Mouse (Mus musculus) intestine, embryonic 16.5 days (tissue): ENCODE results near the gene Tmem223. TPM values are rescaled to one million over a fixed set of nuclear protein-coding genes. Genes with fewer than 3 reads are reported as not detected.

ENCODE experiments used
- ATAC-seq: fragments of 200-750 bp; cut with Nextera tagmentation; 2 replicates; pipeline ENCODE4 v1.8.0; 2017; ENCODE audit warnings: moderate TSS enrichment, moderate library complexity
- H3K27ac ChIP-seq: fragments of 300-500 bp; sonication (generic); 2 replicates; pipeline ENCODE4 v1.5.1; 2014; ENCODE audit warnings: mild to moderate bottlenecking, low read length
- H3K27me3 ChIP-seq: fragments of 300-500 bp; sonication (generic); replicated peaks from 2 replicates; pipeline ENCODE4 v1.6.1; 2014; ENCODE audit warnings: low read length, control low read depth, mixed read lengths; ENCODE audit not compliant: control insufficient read depth, insufficient read depth
- H3K36me3 ChIP-seq: fragments of 300-500 bp; sonication (generic); 2 replicates; pipeline ENCODE4 v1.6.1; 2014; ENCODE audit warnings: low read length, control low read depth; ENCODE audit not compliant: control insufficient read depth, insufficient read depth
- H3K4me1 ChIP-seq: fragments of 300-500 bp; sonication (generic); 2 replicates; pipeline ENCODE4 v1.6.1; 2014; ENCODE audit warnings: low read length, control low read depth, mixed read lengths; ENCODE audit not compliant: control insufficient read depth, insufficient read depth
- H3K4me2 ChIP-seq: fragments of 300-500 bp; sonication (generic); 2 replicates; pipeline ENCODE4 v1.6.1; 2014; ENCODE audit warnings: low read depth, low read length, control low read depth
- H3K4me3 ChIP-seq: fragments of 300-500 bp; sonication (generic); 2 replicates; pipeline ENCODE4 v1.5.1; 2014; ENCODE audit warnings: mild to moderate bottlenecking, low read length
- H3K9ac ChIP-seq: fragments of 300-500 bp; sonication (generic); 2 replicates; pipeline ENCODE4 v1.6.1; 2014; ENCODE audit warnings: low read depth, low read length
- H3K9me3 ChIP-seq: fragments of 300-500 bp; sonication (generic); 2 replicates; pipeline ENCODE4 v1.6.1; 2016; ENCODE audit warnings: low read length, control low read depth; ENCODE audit not compliant: control insufficient read depth
- WGBS: fragments of 180-500 bp; shearing (Covaris S2); extraction: QIAGEN DNeasy Blood & Tissue Kit; methylation state at CpG from one replicate; pipeline ENCODE4 v1.1.7; 2014; 5-methylcytosine and 5-hydroxymethylcytosine counted together
- polyA plus RNA-seq: library from polyadenylated mRNA; unstranded; fragments of >200 nt; fragmentation: Nextera tagmentation; extraction: Ambion mirVana; gene quantifications from 2 replicates; pipeline ENCODE4 v1.2.1, GENCODE M21; 2015

Tmem223 gene
- polyA plus RNA-seq, 1 experiment from 2014 or later = 164 TPM

- Histone ChIP-seq H3K4me3 (no peak overlapping the region), H3K36me3 (peaks cover 15% of the 10 kb centered on the region), H3K27me3 (no peaks in the 10 kb centered on the region), H3K4me2 (no peak overlapping the region), H3K4me1 (peaks cover 3% of the 10 kb centered on the region; the same call in 1 of the 2 replicates), H3K9ac (no peak overlapping the region), H3K9me3 (no peaks in the 10 kb centered on the region), H3K27ac (no peak overlapping the region)
- 69% methylated on average over 1 of the region's 1 CpGs for WGBS
- no peak for ATAC-seq
Measured at GRCm38 (mm10) chr19:8789171-8789570, 18.4 kb downstream of the Tmem223 start.

- ATAC-seq = no peak
- 82% methylated on average over 7 of the region's 7 CpGs for WGBS
Measured at GRCm38 (mm10) chr19:8790171-8790570, 19.4 kb downstream of the Tmem223 start.

GRCm38 (mm10) chr19:8798264-8798946 lies 27.6 kb downstream of the Tmem223 start, which contains the start of gene Polr2g:
Gene Polr2g (minus strand): TSS chr19:8798577.
- Histone ChIP-seq H3K9me3 (no peaks in the 10 kb centered on the region), H3K9ac (peak within 1 kb of the TSS; percentile 74), H3K27ac (peak within 1 kb of the TSS; percentile 58; the same call in 1 of the 2 replicates), H3K4me2 (peak within 1 kb of the TSS; percentile 72), H3K36me3 (peaks cover 7% of the 10 kb centered on the region), H3K27me3 (no peaks in the 10 kb centered on the region), H3K4me1 (peaks cover 14% of the 10 kb centered on the region), H3K4me3 (peak within 1 kb of the TSS; percentile 72)
- 1% methylated on average over 25 of the region's 25 CpGs for WGBS
- peak; percentile 79 for ATAC-seq

More at GRCm38 (mm10) chr19:8790171-8790570, 19.4 kb downstream of the Tmem223 start:
- no peak overlapping the region for H3K4me2 ChIP-seq
- H3K27me3 ChIP-seq = no peaks in the 10 kb centered on the region
- H3K27ac ChIP-seq = no peak overlapping the region
- no peaks in the 10 kb centered on the region for H3K9me3 ChIP-seq
- H3K4me3 ChIP-seq = no peak overlapping the region
- H3K4me1 ChIP-seq = peaks cover 3% of the 10 kb centered on the region; the same call in 1 of the 2 replicates
- peaks cover 15% of the 10 kb centered on the region for H3K36me3 ChIP-seq
- no peak overlapping the region for H3K9ac ChIP-seq

GRCm38 (mm10) chr19:8798947-8799315 lies 28.1 kb downstream of the Tmem223 start:
- no peak overlapping the region for H3K27ac ChIP-seq
- peak overlapping the region; percentile 72; the same call in 1 of the 2 replicates for H3K4me2 ChIP-seq
- peak overlapping the region; percentile 72; the same call in 1 of the 2 replicates for H3K4me3 ChIP-seq
- H3K9me3 ChIP-seq = no peaks in the 10 kb centered on the region
- H3K9ac ChIP-seq = no peak overlapping the region; the same call in 1 of the 2 replicates
- H3K27me3 ChIP-seq = no peaks in the 10 kb centered on the region
- H3K36me3 ChIP-seq = peaks cover 2% of the 10 kb centered on the region; the same call in 1 of the 2 replicates
- H3K4me1 ChIP-seq = peaks cover 14% of the 10 kb centered on the region
- no peak for ATAC-seq

- under 1% methylated on average over 30 of the region's 30 CpGs for WGBS
- Histone ChIP-seq H3K9ac (peak within 1 kb of the TSS; percentile 72), H3K4me3 (peak within 1 kb of the TSS; percentile 72), H3K27ac (peak within 1 kb of the TSS; percentile 88), H3K9me3 (no peaks in the 10 kb centered on the region), H3K4me2 (peak within 1 kb of the TSS; percentile 74), H3K4me1 (peaks cover 10% of the 10 kb centered on the region), H3K27me3 (no peaks in the 10 kb centered on the region), H3K36me3 (peaks cover 3% of the 10 kb centered on the region; the same call in 1 of the 2 replicates)
- ATAC-seq = peak; percentile 97
Measured at GRCm38 (mm10) chr19:8802130-8802821, 31.5 kb downstream of the Tmem223 start, which contains the start of gene Zbtb3. Gene Zbtb3 (plus strand): TSS chr19:8802555.

GRCm38 (mm10) chr19:8803204-8803780 lies 32.5 kb downstream of the Tmem223 start:
- H3K4me2 ChIP-seq = peak overlapping the region; percentile 57; the same call in 1 of the 2 replicates
- no peak overlapping the region for H3K4me3 ChIP-seq
- no peaks in the 10 kb centered on the region for H3K9me3 ChIP-seq
- peaks cover 6% of the 10 kb centered on the region; the same call in 1 of the 2 replicates for H3K4me1 ChIP-seq
- H3K9ac ChIP-seq = no peak overlapping the region
- peaks cover 3% of the 10 kb centered on the region; the same call in 1 of the 2 replicates for H3K36me3 ChIP-seq
- H3K27me3 ChIP-seq = no peaks in the 10 kb centered on the region
- no peak overlapping the region for H3K27ac ChIP-seq
- WGBS = 89% methylated on average over 9 of the region's 9 CpGs
- ATAC-seq = no peak

GRCm38 (mm10) chr19:8803879-8804660 lies 33.3 kb downstream of the Tmem223 start:
- ATAC-seq = no peak
- no peaks in the 10 kb centered on the region for H3K9me3 ChIP-seq
- H3K36me3 ChIP-seq = peaks cover 5% of the 10 kb centered on the region
- H3K4me3 ChIP-seq = no peak overlapping the region
- no peak overlapping the region; the same call in 1 of the 2 replicates for H3K9ac ChIP-seq
- no peak overlapping the region for H3K4me2 ChIP-seq
- H3K27ac ChIP-seq = no peak overlapping the region
- peaks cover 6% of the 10 kb centered on the region; the same call in 1 of the 2 replicates for H3K4me1 ChIP-seq
- WGBS = 90% methylated on average over 11 of the region's 11 CpGs
- H3K27me3 ChIP-seq = no peaks in the 10 kb centered on the region

- WGBS = 93% methylated on average over 5 of the region's 5 CpGs
- Histone ChIP-seq H3K4me3 (no peak overlapping the region), H3K27ac (no peak overlapping the region), H3K4me1 (peaks cover 6% of the 10 kb centered on the region; the same call in 1 of the 2 replicates), H3K4me2 (no peak overlapping the region), H3K9ac (no peak overlapping the region), H3K27me3 (no peaks in the 10 kb centered on the region), H3K9me3 (no peaks in the 10 kb centered on the region), H3K36me3 (peaks cover 10% of the 10 kb centered on the region)
- no peak for ATAC-seq
Measured at GRCm38 (mm10) chr19:8806810-8807209, 36.0 kb downstream of the Tmem223 start.
